Mouse (Mus musculus): ENCODE measurements around the gene Ffar4.

DNA sequence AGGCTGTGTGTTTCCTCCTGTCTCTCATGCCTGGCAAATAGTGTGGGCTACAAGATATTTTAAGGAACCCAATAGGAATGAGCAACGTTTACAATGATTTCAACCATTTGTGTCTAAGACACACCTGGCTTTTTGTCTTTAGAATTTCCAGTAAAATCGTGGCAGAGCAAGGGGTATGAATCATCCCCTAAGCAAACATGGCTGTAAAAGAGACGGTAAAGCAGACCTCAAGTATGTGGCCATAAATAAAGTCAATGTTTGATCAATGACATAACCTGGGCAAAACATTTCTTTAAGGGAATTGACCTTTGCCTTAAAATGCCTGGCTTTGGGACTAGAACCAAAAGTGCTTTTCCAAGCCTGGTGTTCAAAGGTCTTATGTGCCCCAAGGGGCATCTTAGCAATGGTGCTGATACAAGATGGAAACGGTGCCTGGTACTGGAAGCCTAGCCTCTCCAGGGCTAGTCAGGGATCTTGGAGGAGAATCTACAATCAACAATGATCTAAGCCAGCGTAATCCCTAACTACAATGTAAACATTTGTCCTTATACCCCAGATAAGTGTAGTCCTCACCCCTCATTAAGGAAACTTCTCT lies 13.8 kb upstream of the Ffar4 start:
- TF ChIP-seq CTCF (IDR thresholded peaks at IDR 0.05; ENCODE audit: low read depth, low read length) (no peak), POLR2A (IDR thresholded peaks at IDR 0.05; ENCODE audit: borderline replicate concordance, low read depth, low read length) (no peak)

Measured in bone marrow macrophage, adult 2 months (primary cell).